Mouse (Mus musculus): ENCODE data around the gene Nipsnap3a. TPM values are rescaled to one million over a fixed set of nuclear protein-coding genes. Genes with fewer than 3 reads are reported as not detected.

Nipsnap3a gene
- polyA plus RNA-seq, 1 experiment = not detected

DNA sequence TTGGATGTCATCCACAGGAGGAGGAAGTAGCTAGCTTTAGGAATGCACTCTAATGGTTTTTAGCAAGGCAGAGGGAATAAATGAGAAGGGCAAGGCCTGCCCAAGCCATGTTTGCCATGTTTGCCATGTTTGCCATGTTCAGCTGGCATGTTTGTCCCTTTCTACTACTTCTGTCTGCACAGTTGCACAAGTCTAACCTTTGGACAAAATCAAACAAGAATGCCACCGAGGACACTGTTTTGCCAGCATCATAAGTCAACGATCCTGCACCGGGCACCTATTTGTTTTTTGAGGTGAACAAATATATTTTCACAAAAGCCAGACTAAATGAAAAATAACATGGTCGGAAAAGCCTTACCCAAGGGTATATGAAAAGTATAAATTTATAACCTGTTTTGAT lies 20.8 kb downstream of the Nipsnap3a start:
- no peak overlapping the region for H3K4me3 ChIP-seq (ENCODE audit: insufficient read depth, low read length)
- no peak overlapping the region for H3K27ac ChIP-seq (ENCODE audit: insufficient read depth, low read depth, low read length)
- H3K4me1 ChIP-seq (ENCODE audit: control insufficient read depth, insufficient read depth, low read length) = peaks cover 4% of the 10 kb centered on the region
- TF ChIP-seq CTCF (IDR thresholded peaks at IDR 0.05; ENCODE audit: low read depth, low read length) = no peak
- no peak for TF ChIP-seq POLR2A (IDR thresholded peaks at IDR 0.05; ENCODE audit: borderline replicate concordance, low read depth, low read length)

DNA sequence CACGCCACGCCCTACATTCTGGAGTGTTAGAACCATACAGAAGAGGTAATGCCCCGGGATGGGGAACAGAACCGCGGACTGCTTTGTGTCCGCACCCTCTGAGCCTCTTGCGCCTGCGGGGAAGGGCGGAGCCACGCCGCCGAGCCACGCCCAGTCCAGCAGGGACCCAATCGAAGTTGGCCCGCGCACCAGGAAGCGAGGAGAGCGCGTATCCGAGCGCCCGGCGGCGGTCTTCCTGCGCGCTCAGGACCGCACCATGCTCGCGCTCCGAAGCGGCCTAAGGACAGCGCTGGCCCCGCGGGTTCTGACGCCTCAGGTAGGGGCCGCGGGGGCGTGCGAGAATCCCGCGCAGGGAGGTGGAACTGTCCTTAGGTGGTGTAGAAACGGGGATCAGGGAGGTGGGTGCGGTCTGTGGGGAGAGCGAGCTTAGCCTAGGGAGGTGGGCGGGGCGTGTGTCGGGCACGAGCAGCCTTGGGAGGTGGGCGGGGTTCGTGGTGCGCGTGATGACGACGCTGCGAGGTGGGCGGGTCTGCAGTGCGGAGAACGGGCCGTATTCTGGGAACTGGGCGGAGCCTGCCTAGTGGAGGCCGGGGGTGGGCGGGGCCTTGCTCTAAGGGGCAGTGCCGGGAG lies 22.8 kb downstream of the Nipsnap3a start, which contains the start of gene Nipsnap3b:
Gene Nipsnap3b (plus strand): TSS at position 149 of the 630 bp plus-strand sequence.
- no peak for TF ChIP-seq POLR2A (IDR thresholded peaks at IDR 0.05; ENCODE audit: borderline replicate concordance, low read depth, low read length)
- no peak for TF ChIP-seq CTCF (IDR thresholded peaks at IDR 0.05; ENCODE audit: low read depth, low read length)
- Histone ChIP-seq H3K4me1 (ENCODE audit: control insufficient read depth, insufficient read depth, low read length) (peaks cover 4% of the 10 kb centered on the region), H3K27ac (ENCODE audit: insufficient read depth, low read depth, low read length) (no peak within 1 kb of the TSS), H3K4me3 (ENCODE audit: insufficient read depth, low read length) (peak within 1 kb of the TSS; percentile 77)

DNA sequence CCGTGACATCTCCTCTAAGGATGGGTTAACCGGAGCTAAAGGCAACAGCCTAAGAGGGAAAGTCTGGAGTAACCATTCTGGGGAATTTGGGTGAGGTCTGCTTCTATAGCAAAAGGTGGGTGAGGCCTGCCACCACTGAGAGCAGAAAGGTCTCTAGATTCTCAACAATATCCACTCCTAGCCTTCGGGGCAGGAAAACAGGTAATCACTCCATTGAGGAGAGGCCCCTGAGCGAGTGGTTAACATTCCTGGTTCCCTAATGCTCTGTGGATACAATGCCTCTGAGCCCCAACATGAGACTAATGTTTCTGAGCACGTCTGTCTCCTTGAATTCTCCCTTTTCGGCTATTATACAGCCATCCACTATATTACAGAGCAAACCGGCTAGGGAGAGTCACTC lies 25.3 kb downstream of the Nipsnap3a start:
- TF ChIP-seq POLR2A (IDR thresholded peaks at IDR 0.05; ENCODE audit: borderline replicate concordance, low read depth, low read length) (no peak), CTCF (IDR thresholded peaks at IDR 0.05; ENCODE audit: low read depth, low read length) (no peak)
- H3K4me3 ChIP-seq (ENCODE audit: insufficient read depth, low read length) = no peak overlapping the region
- no peak overlapping the region for H3K27ac ChIP-seq (ENCODE audit: insufficient read depth, low read depth, low read length)
- H3K4me1 ChIP-seq (ENCODE audit: control insufficient read depth, insufficient read depth, low read length) = peaks cover 4% of the 10 kb centered on the region

DNA sequence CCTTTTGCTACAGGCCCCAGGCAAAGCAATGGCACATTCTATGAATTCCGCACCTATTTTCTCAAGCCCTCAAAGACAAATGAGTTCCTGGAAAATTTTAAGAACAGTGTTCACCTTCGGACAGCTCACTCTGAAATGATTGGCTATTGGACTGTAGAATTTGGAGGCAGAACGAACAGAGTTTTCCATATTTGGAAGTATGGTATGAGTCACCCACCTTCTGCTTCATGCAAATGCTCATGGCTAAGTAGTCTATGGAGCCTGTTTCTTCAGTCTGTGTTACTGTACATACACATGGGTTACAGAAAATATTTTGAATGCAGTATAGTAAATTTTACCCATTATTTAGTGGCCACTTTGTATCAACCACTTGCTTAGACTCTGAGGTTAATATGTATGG lies 26.0 kb downstream of the Nipsnap3a start:
- peaks cover 4% of the 10 kb centered on the region for H3K4me1 ChIP-seq (ENCODE audit: control insufficient read depth, insufficient read depth, low read length)
- TF ChIP-seq CTCF (IDR thresholded peaks at IDR 0.05; ENCODE audit: low read depth, low read length) (no peak), POLR2A (IDR thresholded peaks at IDR 0.05; ENCODE audit: borderline replicate concordance, low read depth, low read length) (no peak)
- no peak overlapping the region for H3K27ac ChIP-seq (ENCODE audit: insufficient read depth, low read depth, low read length)
- no peak overlapping the region for H3K4me3 ChIP-seq (ENCODE audit: insufficient read depth, low read length)

DNA sequence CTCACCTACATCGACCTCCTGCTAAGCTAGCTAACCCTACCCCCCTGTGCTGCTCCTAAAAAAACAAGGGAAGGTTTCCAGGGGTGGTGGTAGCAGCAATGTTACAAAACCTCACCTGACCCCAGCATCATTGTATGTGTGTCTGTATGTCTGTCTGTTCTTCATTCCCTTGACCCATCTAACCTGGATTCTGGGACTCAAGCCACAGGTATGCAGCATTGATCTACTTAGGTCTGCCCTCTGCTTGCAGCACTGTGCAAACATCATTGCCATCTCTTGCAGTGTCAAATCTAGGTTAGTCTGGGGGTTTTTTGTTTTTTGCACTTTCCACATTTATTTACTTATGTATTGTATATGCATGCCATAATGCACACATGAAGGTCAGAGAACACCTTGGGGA lies 29.3 kb downstream of the Nipsnap3a start:
- H3K4me3 ChIP-seq (ENCODE audit: insufficient read depth, low read length) = no peak overlapping the region
- TF ChIP-seq CTCF (IDR thresholded peaks at IDR 0.05; ENCODE audit: low read depth, low read length) = no peak
- TF ChIP-seq POLR2A (IDR thresholded peaks at IDR 0.05; ENCODE audit: borderline replicate concordance, low read depth, low read length) = no peak
- no peaks in the 10 kb centered on the region for H3K4me1 ChIP-seq (ENCODE audit: control insufficient read depth, insufficient read depth, low read length)
- H3K27ac ChIP-seq (ENCODE audit: insufficient read depth, low read depth, low read length) = no peak overlapping the region

DNA sequence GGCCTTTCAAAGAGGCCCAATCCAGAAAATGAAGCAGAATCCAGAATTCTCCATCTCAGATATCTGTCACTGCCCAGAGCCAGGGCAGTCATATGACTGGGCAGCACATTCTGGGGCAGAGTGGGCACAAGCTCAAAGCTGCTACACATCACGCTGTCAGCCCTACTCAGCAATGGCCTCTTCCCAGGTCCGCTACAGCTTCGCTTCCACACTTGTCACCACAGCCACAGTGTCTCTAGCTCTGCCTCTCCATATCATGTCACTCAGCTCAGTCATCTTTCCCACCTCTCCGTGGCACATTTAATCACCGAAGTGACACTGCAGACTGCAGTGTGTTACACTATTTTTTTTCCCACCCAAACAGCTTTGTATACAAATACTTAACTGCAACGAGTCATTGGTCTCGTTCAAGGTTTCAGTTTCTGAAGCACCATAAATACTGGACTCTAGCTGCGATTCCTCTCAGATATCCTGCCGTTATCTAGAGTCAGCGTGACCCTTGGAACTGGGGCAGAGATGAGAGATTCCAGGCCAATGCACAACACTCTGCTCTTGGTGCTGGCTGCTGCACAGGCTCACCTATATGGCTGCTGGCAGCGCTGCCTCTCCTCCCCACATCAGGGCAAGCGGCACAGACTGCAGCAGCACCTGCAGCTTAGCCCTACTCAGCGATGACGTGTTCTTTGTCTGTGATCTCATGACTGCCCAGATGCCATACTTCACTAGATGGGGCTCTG lies 34.3 kb downstream of the Nipsnap3a start:
- Histone ChIP-seq H3K4me3 (ENCODE audit: insufficient read depth, low read length) (no peak overlapping the region), H3K27ac (ENCODE audit: insufficient read depth, low read depth, low read length) (no peak overlapping the region), H3K4me1 (ENCODE audit: control insufficient read depth, insufficient read depth, low read length) (no peaks in the 10 kb centered on the region)
- TF ChIP-seq CTCF (IDR thresholded peaks at IDR 0.05; ENCODE audit: low read depth, low read length) (no peak), POLR2A (IDR thresholded peaks at IDR 0.05; ENCODE audit: borderline replicate concordance, low read depth, low read length) (no peak)

DNA sequence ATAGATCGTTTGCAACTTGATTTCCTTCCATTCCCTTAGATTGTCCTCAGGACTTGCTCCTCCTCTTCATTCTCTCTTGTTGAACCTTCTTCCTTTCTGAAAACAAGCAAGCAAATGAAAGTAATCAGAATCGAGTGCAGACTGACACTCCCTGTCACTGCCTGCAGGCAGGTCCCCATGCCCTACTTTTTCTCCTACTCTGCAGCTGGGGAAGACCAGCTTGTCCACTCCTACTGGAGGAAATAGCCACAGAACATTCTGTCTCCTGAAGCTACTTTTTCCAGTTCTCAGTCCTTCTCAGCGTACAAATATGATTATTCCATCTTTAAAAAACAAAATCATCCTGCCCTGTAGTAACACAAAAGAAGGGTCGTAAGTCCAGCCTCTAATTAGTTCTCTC lies 35.3 kb downstream of the Nipsnap3a start:
- Histone ChIP-seq H3K4me3 (ENCODE audit: insufficient read depth, low read length) (no peak overlapping the region), H3K27ac (ENCODE audit: insufficient read depth, low read depth, low read length) (no peak overlapping the region), H3K4me1 (ENCODE audit: control insufficient read depth, insufficient read depth, low read length) (no peaks in the 10 kb centered on the region)
- no peak for TF ChIP-seq CTCF (IDR thresholded peaks at IDR 0.05; ENCODE audit: low read depth, low read length)
- no peak for TF ChIP-seq POLR2A (IDR thresholded peaks at IDR 0.05; ENCODE audit: borderline replicate concordance, low read depth, low read length)

DNA sequence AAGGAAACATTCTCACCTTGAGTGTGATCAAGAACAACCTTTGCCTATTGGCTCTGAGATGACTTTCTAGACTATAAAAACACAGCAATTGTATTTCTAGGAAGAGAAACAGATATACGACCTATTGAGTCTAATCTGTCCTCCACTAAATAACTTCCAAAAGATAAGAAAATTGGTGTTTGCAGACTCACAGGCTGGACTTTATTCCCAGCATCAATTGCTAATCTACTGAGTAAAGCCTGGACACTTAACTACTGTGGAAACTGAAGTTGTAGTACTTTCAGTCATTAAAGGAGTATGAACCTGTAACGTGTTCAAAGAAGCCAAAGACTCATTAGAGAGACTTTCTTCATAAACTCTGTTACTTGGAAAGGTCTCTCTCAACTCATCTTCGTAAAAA lies 38.7 kb downstream of the Nipsnap3a start:
- H3K4me3 ChIP-seq (ENCODE audit: insufficient read depth, low read length) = no peak overlapping the region
- H3K27ac ChIP-seq (ENCODE audit: insufficient read depth, low read depth, low read length) = no peak overlapping the region
- TF ChIP-seq POLR2A (IDR thresholded peaks at IDR 0.05; ENCODE audit: borderline replicate concordance, low read depth, low read length) (no peak), CTCF (IDR thresholded peaks at IDR 0.05; ENCODE audit: low read depth, low read length) (no peak)
- H3K4me1 ChIP-seq (ENCODE audit: control insufficient read depth, insufficient read depth, low read length) = no peaks in the 10 kb centered on the region

DNA sequence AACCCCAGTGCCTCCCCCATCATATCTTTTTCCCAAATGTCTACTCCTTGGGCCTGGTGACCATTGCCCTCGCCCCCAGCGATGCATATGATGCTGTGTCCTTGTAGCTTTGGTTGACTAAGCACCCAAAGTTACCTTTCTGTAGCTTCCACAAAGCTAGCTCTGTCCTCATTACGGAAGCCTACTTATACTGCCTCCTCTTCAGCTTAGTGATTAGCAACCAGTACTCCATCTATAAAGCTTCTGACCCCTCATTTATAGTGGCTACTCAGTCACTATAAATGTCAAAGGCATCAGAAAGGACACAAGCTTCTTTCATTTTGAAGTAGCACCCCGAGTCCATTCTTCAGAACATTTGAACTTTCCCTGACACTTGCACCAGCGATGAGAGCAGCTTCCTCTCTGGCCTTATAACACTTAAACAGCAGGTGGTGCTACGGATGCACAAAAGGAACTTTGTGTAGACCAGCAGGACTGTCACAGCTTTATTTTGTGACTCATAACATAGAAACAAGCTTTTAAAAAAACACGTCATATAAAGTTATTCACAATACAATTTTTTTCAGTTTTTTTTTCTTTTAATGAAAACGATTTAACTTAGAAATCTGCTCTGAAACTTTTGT lies 41.4 kb downstream of the Nipsnap3a start:
- H3K4me3 ChIP-seq (ENCODE audit: insufficient read depth, low read length) = no peak overlapping the region
- H3K4me1 ChIP-seq (ENCODE audit: control insufficient read depth, insufficient read depth, low read length) = no peaks in the 10 kb centered on the region
- no peak overlapping the region for H3K27ac ChIP-seq (ENCODE audit: insufficient read depth, low read depth, low read length)
- no peak for TF ChIP-seq POLR2A (IDR thresholded peaks at IDR 0.05; ENCODE audit: borderline replicate concordance, low read depth, low read length)
- TF ChIP-seq CTCF (IDR thresholded peaks at IDR 0.05; ENCODE audit: low read depth, low read length) = no peak

DNA sequence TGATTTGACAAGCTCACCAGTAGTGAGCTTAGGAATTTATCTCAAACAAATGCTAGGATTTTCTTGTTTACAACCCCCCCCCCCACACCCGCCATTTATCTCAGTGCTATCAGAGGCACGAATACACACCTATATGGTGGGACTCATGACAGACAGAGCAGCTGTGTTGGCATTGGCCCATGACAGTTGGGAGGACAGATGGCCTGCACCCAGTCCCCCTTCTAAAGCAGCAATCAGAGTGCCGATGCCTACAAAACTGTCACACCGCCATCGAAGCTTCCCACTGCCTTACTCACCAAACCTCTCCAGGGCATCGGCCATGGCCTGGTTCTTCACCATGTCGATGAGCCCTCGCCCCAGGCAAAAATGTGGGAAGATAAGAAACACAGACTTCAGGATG lies 54.7 kb downstream of the Nipsnap3a start:
- Histone ChIP-seq H3K4me3 (ENCODE audit: insufficient read depth, low read length) (no peak overlapping the region), H3K4me1 (ENCODE audit: control insufficient read depth, insufficient read depth, low read length) (no peaks in the 10 kb centered on the region), H3K27ac (ENCODE audit: insufficient read depth, low read depth, low read length) (no peak overlapping the region)
- TF ChIP-seq CTCF (IDR thresholded peaks at IDR 0.05; ENCODE audit: low read depth, low read length) = no peak
- TF ChIP-seq POLR2A (IDR thresholded peaks at IDR 0.05; ENCODE audit: borderline replicate concordance, low read depth, low read length) = no peak
